Mouse (Mus musculus) frontal cortex, postnatal 10 days (tissue): ENCODE results near the gene Hlcs.
A peak's percentile ranks its signal among the peaks of the same experiment; 100 is the strongest.
"Not testable (repeated sequence)": the region's sequence is repeated elsewhere in the genome, so short reads cannot be mapped to it uniquely, and the experiment has no call there.

Source experiments
- DNase-seq, 2 experiments: peaks; one replicate each; pipeline ENCODE4 v3.0.0; 2022; ENCODE audit warnings: low spot score in 2 of 2, mixed read lengths in 1 of 2

Gene Hlcs

GRCm38 (mm10) chr16:94313229-94314030 is at the start of gene Hlcs:
Hlcs (minus strand) TSS chr16:94313571.
- DNase-seq, result peak; percentile 94 to 97

- DNase-seq, result peak; percentile 67 to 79
Measured at GRCm38 (mm10) chr16:94362174-94362873, 49.0 kb upstream of the Hlcs start.

DNA sequence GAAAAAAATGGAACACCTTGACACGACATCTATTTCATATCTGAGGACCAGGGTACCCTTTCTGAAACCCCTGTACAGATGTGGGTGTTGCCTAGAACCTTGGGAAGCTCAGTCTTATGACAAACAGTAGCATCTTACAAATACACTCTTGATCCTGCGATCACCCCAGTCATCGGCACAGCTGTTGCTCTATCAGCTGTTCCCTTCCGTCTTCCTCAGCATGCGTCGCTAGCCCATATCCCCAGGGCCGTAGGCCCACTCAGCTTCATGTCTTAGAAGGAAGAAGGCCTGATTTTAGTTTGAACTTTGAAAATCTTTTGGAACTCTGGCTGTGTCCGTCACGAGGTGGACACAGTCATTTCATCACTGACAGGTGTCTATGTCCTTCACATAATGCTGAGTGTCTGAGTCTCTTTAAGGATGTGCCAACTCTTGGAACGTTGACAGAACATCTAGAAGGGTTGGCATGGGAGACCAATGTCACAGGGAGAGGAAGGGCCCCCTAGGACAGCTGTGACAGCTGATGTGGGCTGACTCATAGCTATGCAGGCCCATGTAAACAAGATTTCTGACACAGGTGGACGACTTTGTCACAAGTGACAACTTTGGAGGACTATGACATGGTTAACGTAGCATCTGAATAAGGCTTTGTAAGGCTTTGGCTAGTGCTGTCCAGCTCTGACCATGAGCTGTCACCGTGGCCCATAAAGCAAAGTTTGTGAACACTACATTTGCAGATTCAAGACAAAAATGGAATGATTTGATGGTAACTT is 47.4 kb upstream of the Hlcs start:
- DNase-seq, result no peak

GRCm38 (mm10) chr16:94358091-94358490 is 44.7 kb upstream of the Hlcs start:
- DNase-seq, result no peak

GRCm38 (mm10) chr16:94356776-94357494 is 43.6 kb upstream of the Hlcs start:
- no peak for DNase-seq

- DNase-seq, result no peak
Measured at GRCm38 (mm10) chr16:94356046-94356445, 42.7 kb upstream of the Hlcs start.

GRCm38 (mm10) chr16:94354450-94354849 is 41.1 kb upstream of the Hlcs start:
- DNase-seq, result no peak

- DNase-seq, result no peak
Measured at GRCm38 (mm10) chr16:94350287-94350677, 36.9 kb upstream of the Hlcs start.

DNA sequence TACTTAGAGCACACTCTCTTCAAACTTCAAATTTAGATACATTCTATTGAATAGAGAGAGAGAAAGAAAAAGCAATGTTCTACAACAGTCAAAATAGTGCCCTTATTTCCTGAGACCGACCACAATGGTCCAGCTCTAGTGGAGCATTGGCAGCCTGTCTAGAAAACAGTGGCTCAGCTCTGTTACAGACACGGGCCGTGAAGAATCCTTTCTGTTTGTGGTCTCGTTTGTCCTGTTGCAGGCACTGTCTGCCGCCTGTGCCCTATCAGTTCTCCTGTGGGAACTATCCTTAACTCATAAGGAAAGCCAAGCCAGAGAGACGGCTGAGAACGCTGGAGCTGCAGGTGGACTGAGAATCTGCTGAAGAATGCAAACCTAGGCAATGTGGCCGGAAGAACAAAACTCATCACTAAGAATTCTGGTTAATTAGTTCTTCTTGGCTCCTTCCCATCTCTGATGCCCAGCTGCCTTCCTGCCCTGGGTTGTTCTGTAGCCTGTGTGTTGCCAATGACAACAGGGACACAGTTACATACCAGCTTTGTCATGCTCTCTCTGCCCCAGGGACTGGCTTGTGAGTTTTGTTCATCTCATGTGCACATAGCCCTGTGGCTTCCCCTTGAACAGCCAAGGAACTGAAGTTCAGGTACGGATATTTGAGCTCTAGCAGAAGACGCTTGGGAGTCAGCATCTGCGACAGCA is 36.4 kb upstream of the Hlcs start:
- no peak for DNase-seq

- no peak for DNase-seq
Measured at GRCm38 (mm10) chr16:94348779-94349178, 35.4 kb upstream of the Hlcs start.

DNA sequence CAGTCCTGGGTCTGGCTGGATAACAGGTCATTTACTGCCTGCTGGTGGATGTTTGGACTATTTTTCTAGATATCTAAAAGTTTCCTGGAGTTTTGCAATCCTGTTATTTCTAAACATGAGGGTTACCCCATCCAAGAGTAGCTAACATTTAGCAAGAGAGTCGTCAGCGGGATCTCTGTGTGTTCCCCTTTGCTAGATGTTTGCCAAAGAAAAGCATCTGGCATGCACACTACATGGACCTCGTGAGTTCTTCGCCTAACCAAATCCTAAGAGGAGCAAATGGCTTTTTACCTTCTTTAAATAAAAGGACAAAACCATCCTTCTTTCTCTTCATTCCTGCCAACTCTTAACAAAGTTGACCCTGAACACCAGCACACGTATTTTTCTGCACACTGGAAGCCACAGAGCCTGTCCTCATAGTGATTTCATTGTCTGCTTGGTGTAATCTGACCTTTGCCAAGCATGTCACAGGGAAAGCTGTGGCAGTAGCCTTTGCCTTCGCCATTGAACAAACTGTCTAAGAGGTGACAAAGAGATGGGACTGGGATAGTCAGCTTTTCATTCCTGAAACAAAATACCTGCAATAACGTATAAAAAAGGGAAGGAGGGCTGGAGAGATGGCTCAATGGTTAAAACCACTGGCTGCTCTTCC is 33.8 kb upstream of the Hlcs start:
- no peak for DNase-seq

DNA sequence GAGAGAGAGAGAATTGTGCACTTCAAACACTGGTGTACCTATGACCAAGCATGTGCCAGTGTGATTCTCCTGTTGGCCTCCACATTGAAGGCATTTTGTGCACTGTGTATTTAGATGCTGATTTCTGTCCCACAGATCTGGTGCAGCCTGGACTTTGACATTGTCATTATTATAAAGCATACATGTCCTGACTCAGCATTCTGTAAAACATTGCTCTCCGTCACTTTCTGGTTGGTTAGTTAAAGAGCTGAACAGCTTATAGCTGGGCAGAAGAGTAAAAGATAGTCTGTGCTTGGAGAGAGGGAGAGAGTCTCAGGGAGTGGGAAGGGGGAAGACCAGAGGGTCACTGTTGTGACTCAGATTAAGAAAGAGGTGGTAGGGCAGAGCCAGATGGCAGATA is 32.4 kb upstream of the Hlcs start:
- DNase-seq, result no peak

DNA sequence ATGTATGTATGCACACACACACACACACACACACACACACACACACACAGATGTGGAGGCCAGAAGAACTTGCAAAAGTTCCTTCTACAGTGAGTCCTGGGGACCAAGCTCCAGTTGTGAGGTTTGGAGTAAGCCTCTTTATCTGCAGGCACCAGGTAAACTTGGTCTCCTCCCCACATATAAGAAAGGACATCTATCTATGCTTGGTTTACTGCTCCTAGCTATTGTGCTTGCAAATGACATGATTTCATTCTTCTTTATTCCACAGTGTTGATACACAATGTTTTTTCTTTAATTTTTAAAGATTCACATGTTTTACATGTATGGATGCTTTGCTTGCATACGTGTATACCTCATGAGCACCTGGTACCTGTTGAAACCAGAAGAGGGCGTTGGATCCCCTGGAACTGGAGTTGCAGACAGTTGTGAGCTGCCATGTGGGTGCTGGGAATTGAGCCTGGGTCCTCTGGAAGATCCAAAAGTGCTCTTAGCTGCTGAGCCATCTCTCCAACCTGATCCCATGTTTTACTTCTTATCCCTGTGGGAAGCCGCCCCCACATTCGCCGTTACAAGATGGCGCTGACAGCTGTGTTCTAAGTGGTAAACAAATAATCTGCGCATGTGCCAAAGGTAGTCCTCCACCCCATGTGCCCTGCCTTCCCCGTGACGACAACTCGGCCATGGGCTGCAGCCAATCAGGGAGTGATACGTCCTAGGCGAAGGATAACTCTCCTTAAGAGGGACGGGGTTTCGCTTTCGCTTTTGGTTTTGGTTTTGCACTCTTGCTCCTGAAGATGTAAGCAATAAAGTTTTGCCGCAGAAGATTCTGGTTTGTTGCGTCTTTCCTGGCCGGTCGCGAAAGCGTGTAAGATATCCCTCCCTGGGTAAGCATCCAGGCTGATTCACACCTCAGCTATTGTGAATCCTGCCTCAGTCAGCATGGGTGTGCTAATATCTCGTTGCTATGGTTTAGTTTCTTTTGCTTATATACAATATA is 26.1 kb upstream of the Hlcs start:
- not testable (repeated sequence) for DNase-seq

DNA sequence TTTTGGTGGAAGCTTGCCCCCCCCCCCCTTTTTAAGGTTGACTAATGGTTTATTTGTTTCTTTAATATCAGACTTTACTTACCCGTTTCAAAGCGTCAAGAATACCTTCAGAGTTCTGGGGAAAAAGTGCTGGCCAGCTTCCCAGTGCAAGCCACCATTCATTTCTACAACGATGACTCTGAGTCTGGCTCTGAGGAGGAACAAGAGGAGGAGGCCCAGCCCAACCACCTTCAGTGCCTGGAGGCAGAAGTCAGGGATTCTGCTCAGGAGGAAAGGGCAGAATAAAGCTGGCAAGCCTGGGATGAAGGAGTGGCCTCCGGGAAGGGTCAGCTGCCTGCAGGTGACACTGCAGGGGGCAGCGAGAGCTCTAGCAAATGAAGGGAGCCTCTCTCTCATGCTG is 22.3 kb upstream of the Hlcs start:
- no peak for DNase-seq

GRCm38 (mm10) chr16:94331886-94332252 is 18.5 kb upstream of the Hlcs start:
- no peak for DNase-seq

DNA sequence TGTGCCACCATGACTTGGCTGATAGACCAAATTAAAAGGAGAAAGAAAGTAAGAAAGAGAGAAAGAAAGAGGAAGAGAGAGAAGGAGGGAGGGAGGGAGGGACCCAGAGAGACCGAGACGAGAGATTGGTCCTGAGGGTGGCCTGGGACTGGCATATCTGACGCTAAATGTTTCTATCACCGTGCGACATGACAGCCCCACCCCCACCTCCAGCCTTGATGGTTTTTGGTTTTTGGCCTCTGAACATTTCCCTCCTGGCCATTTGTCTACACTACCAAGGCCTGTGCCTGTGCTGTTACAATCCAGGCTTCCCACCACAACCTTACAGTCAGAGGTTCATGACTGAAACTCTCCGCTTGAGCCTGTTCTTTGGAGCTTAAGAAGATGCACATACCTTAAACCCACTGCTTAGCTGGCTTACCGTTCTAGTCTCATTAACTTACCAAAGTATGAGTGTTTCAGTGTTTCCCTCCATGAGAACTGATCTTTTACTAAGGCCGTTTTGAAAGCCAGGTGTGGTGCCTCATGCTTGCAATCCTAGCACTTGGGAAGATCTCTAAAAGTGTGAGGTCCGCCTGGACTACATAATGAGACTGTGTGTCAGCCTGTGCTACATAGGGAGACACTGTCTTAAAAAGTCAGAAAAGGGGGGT is 18.0 kb upstream of the Hlcs start:
- DNase-seq, result no peak

- no peak for DNase-seq
Measured at GRCm38 (mm10) chr16:94330429-94330828, 17.1 kb upstream of the Hlcs start.

GRCm38 (mm10) chr16:94328881-94329867 is 15.8 kb upstream of the Hlcs start:
- no peak for DNase-seq
